In the genomic region with DNA sequence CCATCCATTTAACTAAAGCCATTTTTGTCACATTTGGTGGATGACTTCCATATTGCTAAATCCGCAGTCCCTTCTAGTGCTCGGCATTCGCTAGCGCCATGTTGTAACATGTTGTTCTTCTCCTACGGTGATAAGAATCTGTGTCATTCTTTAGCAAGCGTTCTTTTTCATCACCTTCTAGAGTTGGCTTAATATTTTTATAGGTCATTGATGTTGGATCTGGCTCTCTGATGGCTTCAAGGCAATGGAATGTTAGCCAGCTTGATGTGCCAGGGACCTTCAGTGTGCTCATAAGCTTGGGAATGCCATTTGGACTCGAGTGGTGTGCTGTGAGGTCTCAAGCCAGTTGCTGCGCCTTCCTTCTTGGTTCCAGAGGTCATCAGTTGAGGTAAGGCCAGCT, we compare ENCODE assay signal across 30 mouse cellular contexts.
"Had no signal": no experiment of that assay in that cellular context is flagged by ENCODE, and none has a peak within 500 bp of the region (broad histone marks: within the 10 kb centered on the region; RNA-seq: fewer than 3 reads in every experiment).

No protein-coding gene starts in this region.

- H3K27me3 ChIP-seq: intestine, embryonic 15.5 days had no signal

- H3K27ac ChIP-seq: heart, embryonic 13.5 days; heart, embryonic 15.5 days; hindbrain, embryonic 10.5 days; hindbrain, embryonic 12.5 days; hindbrain, embryonic 13.5 days; hindbrain, embryonic 14.5 days; hindbrain, embryonic 15.5 days; hindbrain, postnatal 0 days; intestine, embryonic 15.5 days; kidney, embryonic 15.5 days; kidney, postnatal 0 days; layer of hippocampus, adult 2 months; left cerebral cortex, adult 2 months had no signal

- H3K36me3 ChIP-seq: heart, embryonic 12.5 days; heart, embryonic 13.5 days; heart, embryonic 15.5 days; hindbrain, embryonic 10.5 days; hindbrain, embryonic 12.5 days; hindbrain, embryonic 13.5 days; hindbrain, embryonic 15.5 days; intestine, embryonic 15.5 days; kidney, embryonic 15.5 days had no signal

- DNase-seq: heart, postnatal 10 days; heart, postnatal 14 days; heart, postnatal 36 days; heart, postnatal 4 days; kidney, adult 11 months; kidney, adult 18-20 months; kidney, adult 2 months; kidney, adult 8-10 months; kidney, adult 9 months; kidney, postnatal 10 days; kidney, postnatal 14 days; kidney, postnatal 25 days; kidney, postnatal 36 days; kidney, postnatal 4 days; layer of hippocampus, adult 9-11 months; layer of hippocampus, postnatal 36 days had no signal

- H3K4me3 ChIP-seq: heart, embryonic 12.5 days; heart, embryonic 13.5 days; heart, embryonic 15.5 days; hindbrain, embryonic 10.5 days; hindbrain, embryonic 12.5 days; hindbrain, embryonic 13.5 days; hindbrain, embryonic 15.5 days; intestine, embryonic 15.5 days; kidney, embryonic 15.5 days; layer of hippocampus, adult 2 months; left cerebral cortex, adult 2 months had no signal
